Mouse (Mus musculus) layer of hippocampus, adult 9-10 months (tissue): ENCODE measurements around the gene Ppp1r12b.

Experiments used
- DNase-seq: peaks from one replicate; pipeline ENCODE4 v3.0.0; 2022; ENCODE audit warnings: low spot score

The Ppp1r12b gene

GRCm38 (mm10) chr1:134761534-134761933 lies 194.2 kb downstream of the Ppp1r12b start:
- no peak for DNase-seq

DNA sequence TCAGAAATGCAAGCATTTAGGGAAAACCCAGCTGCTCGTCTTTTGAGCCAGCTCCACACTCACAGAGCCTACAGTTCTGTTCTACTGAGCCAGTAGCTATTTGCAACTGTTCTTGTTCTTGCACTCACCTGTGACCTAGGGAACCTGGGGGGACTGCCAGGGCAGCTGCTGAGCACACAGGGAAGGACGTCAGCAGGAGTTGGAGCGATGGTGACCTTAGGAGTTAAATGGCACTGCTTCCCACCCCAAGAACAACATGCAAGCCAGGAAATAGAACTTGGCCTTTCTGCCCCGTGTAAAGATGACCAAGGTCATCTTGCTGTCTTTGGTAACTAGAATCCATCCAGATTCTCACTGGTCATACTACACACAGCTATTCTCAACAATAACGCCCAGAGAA lies 195.1 kb downstream of the Ppp1r12b start:
- DNase-seq, result no peak

GRCm38 (mm10) chr1:134759133-134759532 lies 196.6 kb downstream of the Ppp1r12b start:
- no peak for DNase-seq

GRCm38 (mm10) chr1:134757230-134757629 lies 198.5 kb downstream of the Ppp1r12b start:
- DNase-seq, result no peak

DNA sequence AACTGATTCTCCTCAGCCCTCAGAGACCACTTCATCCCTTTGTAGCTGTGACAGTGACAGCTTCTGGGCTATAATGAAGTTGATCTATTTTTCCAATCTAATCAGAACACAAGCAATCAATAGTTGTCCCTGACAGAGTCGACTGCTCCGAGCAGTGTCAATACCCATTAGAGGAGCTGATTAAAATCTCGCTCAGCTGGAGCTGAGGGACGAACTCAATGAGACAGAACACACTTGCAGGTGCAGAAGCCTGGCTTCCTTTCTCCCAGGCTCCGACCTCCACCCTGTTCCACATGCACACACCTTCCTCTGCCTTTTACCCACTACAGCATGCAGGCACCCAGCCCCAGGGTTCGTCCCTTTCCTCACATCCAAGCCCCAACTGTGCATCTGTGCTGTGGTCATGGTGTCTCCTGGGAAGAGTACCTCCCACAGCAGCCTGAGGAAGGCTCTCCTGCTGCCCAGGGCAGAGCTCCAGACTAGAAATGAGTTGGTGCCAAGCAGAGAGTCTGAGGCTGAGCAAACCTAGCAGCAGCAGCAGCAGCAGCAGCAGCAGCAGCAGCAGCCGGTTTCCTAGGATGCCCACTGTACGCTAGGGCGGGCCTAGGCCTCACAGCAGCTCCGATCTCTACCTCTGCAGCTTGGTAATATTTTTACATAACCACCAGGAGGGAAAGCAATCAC lies 199.4 kb downstream of the Ppp1r12b start:
- no peak for DNase-seq

- DNase-seq, result no peak
These were observed 200.1 kb downstream of the Ppp1r12b start for GRCm38 (mm10) chr1:134755548-134756189.

- no peak for DNase-seq
These were observed 200.9 kb downstream of the Ppp1r12b start for GRCm38 (mm10) chr1:134754818-134755217.

GRCm38 (mm10) chr1:134753751-134754630 lies 201.8 kb downstream of the Ppp1r12b start:
- DNase-seq, result no peak

GRCm38 (mm10) chr1:134752447-134752846 lies 203.3 kb downstream of the Ppp1r12b start:
- DNase-seq, result no peak

GRCm38 (mm10) chr1:134749889-134750288 lies 205.9 kb downstream of the Ppp1r12b start:
- no peak for DNase-seq

GRCm38 (mm10) chr1:134747236-134748174 lies 208.2 kb downstream of the Ppp1r12b start:
- no peak for DNase-seq

- DNase-seq, result no peak
These were observed 210.1 kb downstream of the Ppp1r12b start for GRCm38 (mm10) chr1:134745648-134746047.

DNA sequence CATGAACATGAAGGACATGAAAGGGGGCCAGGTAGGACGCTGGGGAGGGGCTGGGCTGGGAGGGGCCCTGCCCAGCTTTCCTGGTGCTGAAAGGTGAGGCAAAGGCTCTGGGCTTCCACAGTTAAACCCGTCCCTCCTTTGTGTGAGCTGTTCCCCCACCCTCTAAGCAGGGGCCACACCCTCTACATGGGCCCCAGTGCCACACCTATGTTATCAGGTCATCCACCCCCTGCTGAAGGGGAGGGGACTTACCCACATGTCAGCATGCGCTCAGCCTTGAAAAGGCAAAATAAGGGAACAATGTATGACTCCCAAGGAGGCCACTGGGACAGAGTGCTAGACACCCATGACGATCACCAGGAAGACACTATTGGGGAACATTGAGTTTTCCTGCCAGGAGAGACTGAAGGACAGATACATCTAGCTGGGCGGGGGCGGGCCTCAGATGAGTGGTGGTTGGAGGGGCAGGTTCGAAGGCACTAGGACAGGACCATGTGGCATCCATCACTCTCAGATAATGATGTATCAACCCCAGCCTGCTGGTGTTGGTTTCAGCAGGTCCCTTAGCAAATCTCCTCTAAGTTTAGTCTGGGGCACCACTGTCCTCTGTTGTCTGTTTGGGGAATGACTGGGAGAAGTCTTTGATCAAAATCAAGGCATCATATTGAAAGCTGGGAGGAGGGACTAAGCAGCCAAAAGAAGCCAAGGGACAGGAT lies 213.6 kb downstream of the Ppp1r12b start:
- DNase-seq, result no peak

DNA sequence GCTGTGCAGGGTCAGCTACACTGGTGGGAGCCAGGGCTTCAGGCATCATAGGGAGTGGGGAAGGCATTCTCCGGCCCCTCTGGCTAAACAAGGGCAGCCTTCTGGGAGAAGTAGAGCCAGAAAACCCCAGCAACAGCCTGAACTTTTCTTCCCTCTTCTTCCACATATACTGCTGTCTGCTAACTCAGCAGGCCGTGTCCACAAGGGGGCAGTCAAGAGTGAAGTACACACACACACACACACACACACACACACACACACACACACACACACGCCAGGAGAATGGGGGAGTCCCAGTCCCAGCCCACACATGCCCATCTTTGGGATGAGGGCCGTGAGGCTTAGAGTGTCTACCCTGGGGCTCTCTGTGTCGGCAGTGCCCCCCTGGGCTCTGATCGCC lies 214.3 kb downstream of the Ppp1r12b start:
- DNase-seq, result no peak

- no peak for DNase-seq
These were observed 218.3 kb downstream of the Ppp1r12b start for GRCm38 (mm10) chr1:134737463-134737862.

DNA sequence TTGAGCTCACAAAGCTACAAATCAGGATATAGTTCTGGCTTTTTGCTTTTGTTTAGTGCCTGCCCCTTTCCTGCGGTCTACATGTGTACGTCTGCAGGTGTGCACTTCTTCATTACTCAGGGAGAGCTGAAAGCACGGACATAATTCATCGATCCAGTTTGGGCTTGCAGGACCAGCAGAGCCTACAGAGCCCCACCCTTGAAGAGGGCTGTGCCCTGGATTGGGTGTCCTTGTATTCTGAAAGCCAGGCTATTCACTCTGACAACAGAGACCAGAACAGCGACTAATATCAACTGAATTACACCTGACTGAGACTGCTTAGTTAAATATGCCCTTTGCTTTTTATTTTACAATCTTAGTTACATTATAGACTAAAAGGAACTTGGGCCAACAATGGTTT lies 222.1 kb downstream of the Ppp1r12b start:
- DNase-seq, result no peak

GRCm38 (mm10) chr1:134727256-134727655 lies 228.5 kb downstream of the Ppp1r12b start:
- DNase-seq, result no peak

- DNase-seq, result no peak
These were observed 229.3 kb downstream of the Ppp1r12b start for GRCm38 (mm10) chr1:134726480-134726879.

GRCm38 (mm10) chr1:134725276-134725675 lies 230.5 kb downstream of the Ppp1r12b start:
- DNase-seq, result no peak

DNA sequence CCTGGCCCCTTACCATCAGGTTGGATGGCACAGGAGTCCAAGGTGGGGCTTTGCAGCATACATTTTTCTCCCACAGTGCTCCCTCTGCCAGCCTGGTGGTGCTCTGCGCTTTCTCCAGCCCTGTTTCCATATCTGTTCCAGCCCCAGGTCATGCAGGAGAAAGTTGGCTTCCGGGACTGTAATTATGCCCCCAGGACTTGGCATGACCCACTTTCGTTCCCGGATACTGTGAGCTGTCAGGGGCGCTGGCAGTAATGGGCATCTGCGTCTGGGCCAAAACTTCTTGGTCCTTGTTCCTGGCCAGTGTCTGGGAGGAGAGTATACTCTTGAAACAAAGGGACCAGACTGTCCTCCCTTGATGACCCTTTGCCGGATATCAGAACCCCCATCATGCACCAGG lies 232.9 kb downstream of the Ppp1r12b start:
- DNase-seq, result no peak

- no peak for DNase-seq
These were observed 234.3 kb downstream of the Ppp1r12b start for GRCm38 (mm10) chr1:134721486-134721885.
